Mouse (Mus musculus) gastrocnemius, adult 18-20 months (tissue): ENCODE measurements around the gene Prdm5. TPM values are rescaled to one million over a fixed set of nuclear protein-coding genes. Genes with fewer than 3 reads are reported as not detected.
A peak's percentile ranks its signal among the peaks of the same experiment; 100 is the strongest.

Experiments used
- DNase-seq: peaks from one replicate; pipeline ENCODE4 v3.0.0; 2021; ENCODE audit warnings: low spot score
- long read RNA-seq, 2 experiments: library from polyadenylated mRNA; stranded (forward); transcript quantifications; one replicate each; pipeline ENCODE4 v2.0.0; 2021
- total RNA-seq, 2 experiments: library from RNA; stranded (reverse); gene quantifications; 2 replicates each; pipeline ENCODE4 v1.2.3; 2021

The Prdm5 gene
- 1 to 10 TPM; 1.4 to 1.5 TPM for total RNA-seq
- long read RNA-seq, experiment 1, result 0 reads
- long read RNA-seq, experiment 2, partial matches to known transcripts, result 0 of 1 reads
- long read RNA-seq, experiment 2, other reads (novel, unspliced or antisense), result 1 of 1 reads

- DNase-seq, result peak; percentile 36
Measured at GRCm38 (mm10) chr6:65778861-65779688, at the start of gene Prdm5. Gene Prdm5, plus strand, starts transcription at chr6:65778988.

- DNase-seq, result no peak
Measured at GRCm38 (mm10) chr6:65739442-65739841, 39.3 kb upstream of the Prdm5 start.

- DNase-seq, result no peak
Measured at GRCm38 (mm10) chr6:65743144-65743870, 35.5 kb upstream of the Prdm5 start.

- DNase-seq, result no peak
Measured at GRCm38 (mm10) chr6:65743871-65744202, 35.0 kb upstream of the Prdm5 start.

- no peak for DNase-seq
Measured at GRCm38 (mm10) chr6:65758214-65758613, 20.6 kb upstream of the Prdm5 start.

- no peak for DNase-seq
Measured at GRCm38 (mm10) chr6:65759174-65759573, 19.6 kb upstream of the Prdm5 start.

- DNase-seq, result no peak
Measured at GRCm38 (mm10) chr6:65760073-65760472, 18.7 kb upstream of the Prdm5 start.

- DNase-seq, result no peak
Measured at GRCm38 (mm10) chr6:65764459-65764858, 14.3 kb upstream of the Prdm5 start.

GRCm38 (mm10) chr6:65765057-65765456 lies 13.7 kb upstream of the Prdm5 start:
- DNase-seq, result no peak

GRCm38 (mm10) chr6:65765752-65766397 lies 12.9 kb upstream of the Prdm5 start:
- DNase-seq, result no peak

GRCm38 (mm10) chr6:65767911-65768310 lies 10.9 kb upstream of the Prdm5 start:
- DNase-seq, result no peak

- no peak for DNase-seq
Measured at GRCm38 (mm10) chr6:65773566-65773965, 5.2 kb upstream of the Prdm5 start.

GRCm38 (mm10) chr6:65779689-65780233 lies 973 bp downstream of the Prdm5 start:
- DNase-seq, result no peak

- DNase-seq, result no peak
Measured at GRCm38 (mm10) chr6:65781441-65781840, 2.7 kb downstream of the Prdm5 start.

- DNase-seq, result no peak
Measured at GRCm38 (mm10) chr6:65783670-65784069, 4.9 kb downstream of the Prdm5 start.

- DNase-seq, result no peak
Measured at GRCm38 (mm10) chr6:65792923-65793322, 14.1 kb downstream of the Prdm5 start.

GRCm38 (mm10) chr6:65796552-65796951 lies 17.8 kb downstream of the Prdm5 start:
- DNase-seq, result no peak

- no peak for DNase-seq
Measured at GRCm38 (mm10) chr6:65797276-65797675, 18.5 kb downstream of the Prdm5 start.

- DNase-seq, result no peak
Measured at GRCm38 (mm10) chr6:65798390-65798789, 19.6 kb downstream of the Prdm5 start.

- DNase-seq, result no peak
Measured at GRCm38 (mm10) chr6:65811685-65812084, 32.9 kb downstream of the Prdm5 start.

- no peak for DNase-seq
Measured at GRCm38 (mm10) chr6:65818039-65818747, 39.4 kb downstream of the Prdm5 start.
